Mouse (Mus musculus): Measurements from ENCODE around the gene Gm45837.
A peak's percentile ranks its signal among the peaks of the same experiment; 100 is the strongest.

The Gm45837 gene

GRCm38 (mm10) chr7:101443093-101443492 is 32.4 kb downstream of the Gm45837 start:
- DNase-seq (ENCODE audit: low spot score): no peak

- DNase-seq (ENCODE audit: low spot score): no peak
Observed at GRCm38 (mm10) chr7:101444211-101444610, 33.5 kb downstream of the Gm45837 start.

- DNase-seq (ENCODE audit: low spot score): no peak
Observed at GRCm38 (mm10) chr7:101449855-101450254, 39.2 kb downstream of the Gm45837 start.

GRCm38 (mm10) chr7:101450422-101451401 is 40.0 kb downstream of the Gm45837 start:
- DNase-seq (ENCODE audit: low spot score): peak; percentile 50

GRCm38 (mm10) chr7:101452669-101453068 is 42.0 kb downstream of the Gm45837 start:
- DNase-seq (ENCODE audit: low spot score): no peak

GRCm38 (mm10) chr7:101453296-101453695 is 42.6 kb downstream of the Gm45837 start:
- DNase-seq (ENCODE audit: low spot score): no peak

GRCm38 (mm10) chr7:101453725-101454124 is 43.0 kb downstream of the Gm45837 start:
- no peak for DNase-seq (ENCODE audit: low spot score)

GRCm38 (mm10) chr7:101454479-101454878 is 43.8 kb downstream of the Gm45837 start:
- DNase-seq (ENCODE audit: low spot score): no peak

GRCm38 (mm10) chr7:101455141-101455540 is 44.5 kb downstream of the Gm45837 start:
- no peak for DNase-seq (ENCODE audit: low spot score)

GRCm38 (mm10) chr7:101456318-101456717 is 45.6 kb downstream of the Gm45837 start:
- DNase-seq (ENCODE audit: low spot score): no peak

GRCm38 (mm10) chr7:101456789-101457188 is 46.1 kb downstream of the Gm45837 start:
- no peak for DNase-seq (ENCODE audit: low spot score)

GRCm38 (mm10) chr7:101457283-101457682 is 46.6 kb downstream of the Gm45837 start:
- no peak for DNase-seq (ENCODE audit: low spot score)

- no peak for DNase-seq (ENCODE audit: low spot score)
Observed at GRCm38 (mm10) chr7:101457801-101458200, 47.1 kb downstream of the Gm45837 start.

- DNase-seq (ENCODE audit: low spot score): no peak
Observed at GRCm38 (mm10) chr7:101458278-101458781, 47.6 kb downstream of the Gm45837 start.

- DNase-seq (ENCODE audit: low spot score): no peak
Observed at GRCm38 (mm10) chr7:101459305-101459813, 48.7 kb downstream of the Gm45837 start.

GRCm38 (mm10) chr7:101459923-101460607 is 49.4 kb downstream of the Gm45837 start:
- DNase-seq (ENCODE audit: low spot score): no peak

- DNase-seq (ENCODE audit: low spot score): no peak
Observed at GRCm38 (mm10) chr7:101460608-101460957, 49.9 kb downstream of the Gm45837 start.

GRCm38 (mm10) chr7:101461571-101461970 is 50.9 kb downstream of the Gm45837 start:
- DNase-seq (ENCODE audit: low spot score): no peak

- DNase-seq (ENCODE audit: low spot score): no peak
Observed at GRCm38 (mm10) chr7:101462327-101463068, 51.8 kb downstream of the Gm45837 start.

GRCm38 (mm10) chr7:101463665-101464271 is 53.1 kb downstream of the Gm45837 start:
- no peak for DNase-seq (ENCODE audit: low spot score)

- DNase-seq (ENCODE audit: low spot score): no peak
Observed at GRCm38 (mm10) chr7:101464927-101465326, 54.2 kb downstream of the Gm45837 start.

All from c-Kit-positive CD71-positive TER-119-positive erythroid progenitor cells, embryonic 14.5 days (primary cell).